Mouse (Mus musculus): ENCODE measurements around the gene Aatk. TPM values are rescaled to one million over a fixed set of nuclear protein-coding genes. Genes with fewer than 3 reads are reported as not detected.

Aatk gene
- total RNA-seq, 1 experiment: 1.2 TPM

GRCm38 (mm10) chr11:120051124-120051811, 4.3 kb upstream of the Aatk start:
- Histone ChIP-seq H3K4me1 (ENCODE audit: control insufficient read depth in 2 of 2, insufficient read depth in 2 of 2, low read length in 2 of 2, poor library complexity in 1 of 2) (peaks cover 1 to 13% of the 10 kb centered on the region in 2 experiments; a peak in 2 of 4 replicates), H3K9ac (ENCODE audit: insufficient read depth, low read depth, low read length, poor library complexity, severe bottlenecking) (no peak overlapping the region), H3K9me3 (ENCODE audit: control insufficient read depth, insufficient read depth, low read depth, low read length) (no peaks in the 10 kb centered on the region), H3K4me3 (ENCODE audit: insufficient read depth in 1 of 2, low read depth in 1 of 2, low read length in 2 of 2, poor library complexity in 1 of 2, severe bottlenecking in 1 of 2) (no peak overlapping the region), H3K27ac (ENCODE audit: insufficient read depth, low read depth, low read length, poor library complexity, severe bottlenecking) (no peak overlapping the region), H3K36me3 (ENCODE audit: control insufficient read depth, insufficient read depth, low read length, poor library complexity, severe bottlenecking) (no peaks in the 10 kb centered on the region)
- no peak for TF ChIP-seq ZNF384 (IDR thresholded peaks at IDR 0.05; ENCODE audit: low read depth, low read length)
- in situ Hi-C loops (cut with MboI; ENCODE audit: low sequenced_read_pairs in 2 of 2, unreplicated experiment in 2 of 2): no loop called here
- no peak for DNase-seq (ENCODE audit: low read depth, low spot score)

GRCm38 (mm10) chr11:120049067-120049466, 2.1 kb upstream of the Aatk start:
- Histone ChIP-seq H3K4me1 (ENCODE audit: control insufficient read depth in 2 of 2, insufficient read depth in 2 of 2, low read length in 2 of 2, poor library complexity in 1 of 2) (peaks cover 1 to 13% of the 10 kb centered on the region in 2 experiments; a peak in 2 of 4 replicates), H3K9me3 (ENCODE audit: control insufficient read depth, insufficient read depth, low read depth, low read length) (no peaks in the 10 kb centered on the region), H3K36me3 (ENCODE audit: control insufficient read depth, insufficient read depth, low read length, poor library complexity, severe bottlenecking) (no peaks in the 10 kb centered on the region), H3K4me3 (ENCODE audit: insufficient read depth in 1 of 2, low read depth in 1 of 2, low read length in 2 of 2, poor library complexity in 1 of 2, severe bottlenecking in 1 of 2) (no peak overlapping the region), H3K9ac (ENCODE audit: insufficient read depth, low read depth, low read length, poor library complexity, severe bottlenecking) (no peak overlapping the region), H3K27ac (ENCODE audit: insufficient read depth, low read depth, low read length, poor library complexity, severe bottlenecking) (no peak overlapping the region)
- in situ Hi-C loops (cut with MboI; ENCODE audit: low sequenced_read_pairs in 2 of 2, unreplicated experiment in 2 of 2): no loop called here
- DNase-seq (ENCODE audit: low read depth, low spot score): no peak
- no peak for TF ChIP-seq ZNF384 (IDR thresholded peaks at IDR 0.05; ENCODE audit: low read depth, low read length)
- no peak for TF ChIP-seq MAFK (IDR thresholded peaks at IDR 0.05; ENCODE audit: insufficient read depth, low read depth, low read length)
- no peak for TF ChIP-seq HCFC1 (IDR thresholded peaks at IDR 0.05; ENCODE audit: borderline replicate concordance, insufficient read depth, low read length)
- no peak for TF ChIP-seq ZC3H11A (IDR thresholded peaks at IDR 0.05; ENCODE audit: borderline replicate concordance, low read depth, low read length)
- TF ChIP-seq CHD2 (IDR thresholded peaks at IDR 0.05; ENCODE audit: low read depth, low read length): no peak

GRCm38 (mm10) chr11:120048252-120048556, 1.2 kb upstream of the Aatk start:
- no peak overlapping the region for H3K9ac ChIP-seq (ENCODE audit: insufficient read depth, low read depth, low read length, poor library complexity, severe bottlenecking)
- H3K4me1 ChIP-seq (ENCODE audit: control insufficient read depth in 2 of 2, insufficient read depth in 2 of 2, low read length in 2 of 2, poor library complexity in 1 of 2): peaks cover 1 to 13% of the 10 kb centered on the region in 2 experiments; a peak in 2 of 4 replicates
- H3K9me3 ChIP-seq (ENCODE audit: control insufficient read depth, insufficient read depth, low read depth, low read length): no peaks in the 10 kb centered on the region
- H3K4me3 ChIP-seq (ENCODE audit: insufficient read depth in 1 of 2, low read depth in 1 of 2, low read length in 2 of 2, poor library complexity in 1 of 2, severe bottlenecking in 1 of 2): peak overlapping the region; percentile 4 to 14; a peak in 2 of 4 replicates
- in situ Hi-C loops (cut with MboI; ENCODE audit: low sequenced_read_pairs in 2 of 2, unreplicated experiment in 2 of 2): no loop called here
- H3K36me3 ChIP-seq (ENCODE audit: control insufficient read depth, insufficient read depth, low read length, poor library complexity, severe bottlenecking): no peaks in the 10 kb centered on the region
- H3K27ac ChIP-seq (ENCODE audit: insufficient read depth, low read depth, low read length, poor library complexity, severe bottlenecking): no peak overlapping the region
- no peak for DNase-seq (ENCODE audit: low read depth, low spot score)
- TF ChIP-seq ZNF384 (IDR thresholded peaks at IDR 0.05; ENCODE audit: low read depth, low read length) (no peak), ZC3H11A (IDR thresholded peaks at IDR 0.05; ENCODE audit: borderline replicate concordance, low read depth, low read length) (no peak), HCFC1 (IDR thresholded peaks at IDR 0.05; ENCODE audit: borderline replicate concordance, insufficient read depth, low read length) (no peak), CHD2 (IDR thresholded peaks at IDR 0.05; ENCODE audit: low read depth, low read length) (no peak), MAFK (IDR thresholded peaks at IDR 0.05; ENCODE audit: insufficient read depth, low read depth, low read length) (no peak)

GRCm38 (mm10) chr11:120047531-120048251, 724 bp upstream of the Aatk start:
- TF ChIP-seq HCFC1 (IDR thresholded peaks at IDR 0.05; ENCODE audit: borderline replicate concordance, insufficient read depth, low read length) (no peak), MAFK (IDR thresholded peaks at IDR 0.05; ENCODE audit: insufficient read depth, low read depth, low read length) (no peak), ZC3H11A (IDR thresholded peaks at IDR 0.05; ENCODE audit: borderline replicate concordance, low read depth, low read length) (no peak), ZNF384 (IDR thresholded peaks at IDR 0.05; ENCODE audit: low read depth, low read length) (no peak), CHD2 (IDR thresholded peaks at IDR 0.05; ENCODE audit: low read depth, low read length) (no peak)
- in situ Hi-C loops (cut with MboI; ENCODE audit: low sequenced_read_pairs in 2 of 2, unreplicated experiment in 2 of 2): no loop called here
- Histone ChIP-seq H3K9me3 (ENCODE audit: control insufficient read depth, insufficient read depth, low read depth, low read length) (no peaks in the 10 kb centered on the region), H3K9ac (ENCODE audit: insufficient read depth, low read depth, low read length, poor library complexity, severe bottlenecking) (no peak overlapping the region), H3K27ac (ENCODE audit: insufficient read depth, low read depth, low read length, poor library complexity, severe bottlenecking) (no peak overlapping the region), H3K36me3 (ENCODE audit: control insufficient read depth, insufficient read depth, low read length, poor library complexity, severe bottlenecking) (no peaks in the 10 kb centered on the region), H3K4me3 (ENCODE audit: insufficient read depth in 1 of 2, low read depth in 1 of 2, low read length in 2 of 2, poor library complexity in 1 of 2, severe bottlenecking in 1 of 2) (peak overlapping the region; percentile 36 to 76; a peak in 2 of 4 replicates), H3K4me1 (ENCODE audit: control insufficient read depth in 2 of 2, insufficient read depth in 2 of 2, low read length in 2 of 2, poor library complexity in 1 of 2) (peaks cover 1 to 13% of the 10 kb centered on the region in 2 experiments; a peak in 2 of 4 replicates)
- no peak for DNase-seq (ENCODE audit: low read depth, low spot score)

Measured in ES-E14 (cell line).